Mouse (Mus musculus): ENCODE data around the gene Cpne4.

DNA sequence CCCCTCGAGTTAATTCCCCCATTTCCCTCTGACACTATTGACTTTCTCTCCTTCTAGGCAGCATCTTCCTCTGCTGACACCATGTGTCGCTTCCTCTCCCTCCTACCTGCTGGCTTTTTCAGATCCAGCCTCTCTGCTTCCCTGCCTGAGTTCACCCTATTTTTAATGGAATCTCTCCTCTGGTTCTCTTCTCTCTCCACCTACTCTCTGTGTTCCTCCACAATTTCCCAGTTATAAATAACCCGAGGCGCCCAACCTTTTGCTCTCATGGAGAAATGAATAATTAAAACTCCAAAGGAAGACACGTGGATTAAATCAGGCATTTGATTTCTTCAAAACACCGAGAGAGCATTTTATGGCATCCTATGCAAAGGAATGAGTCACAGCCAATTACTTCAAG lies 65.4 kb downstream of the Cpne4 start:
- no peak for TF ChIP-seq KAT2A (IDR thresholded peaks at IDR 0.05; ENCODE audit: insufficient replicate concordance, low read length)
- TF ChIP-seq POLR2A (IDR thresholded peaks at IDR 0.05; ENCODE audit: low read depth, low read length) = no peak
- no peak for TF ChIP-seq TBP (conservative IDR thresholded peaks at IDR 0.05; ENCODE audit: low read depth, low read length)
